7 mouse cellular contexts compared by ENCODE assay signal in the genomic region with DNA sequence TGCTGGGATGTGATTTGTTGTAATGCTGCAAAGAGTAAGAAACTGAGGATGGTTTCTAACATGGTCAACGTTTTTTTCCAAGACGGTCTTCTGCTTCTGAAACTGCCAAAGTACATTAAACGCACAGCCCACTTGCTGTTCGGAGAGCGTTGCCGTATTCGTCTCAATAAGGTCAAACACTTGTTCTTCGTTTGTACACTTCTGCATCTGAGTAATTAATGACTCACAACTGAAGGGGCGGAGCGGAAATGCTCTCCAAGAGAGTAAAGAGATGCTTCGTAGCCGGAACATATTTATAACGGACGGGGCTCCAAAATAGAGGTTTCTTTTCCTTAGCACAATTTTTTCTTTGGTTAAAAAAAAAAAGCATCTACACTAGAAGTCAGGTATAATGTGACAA. TPM values are rescaled to one million over a fixed set of nuclear protein-coding genes. Genes with fewer than 3 reads are reported as not detected.
A peak's percentile ranks its signal among the peaks of the same experiment; 100 is the strongest.
DNase-seq lines count a peak whose midpoint lies in the region; ATAC-seq lines count a peak whose summit lies in the region.

No protein-coding gene starts in this region.

- no peak for DNase-seq in hindbrain, embryonic 10.5 days (ENCODE audit: low spot score)
- DNase-seq in hindbrain, embryonic 11.5 days (ENCODE audit: low spot score), result no peak
- DNase-seq in right cerebral cortex, adult 2 months (ENCODE audit: low spot score in 2 of 2), result peak; percentile 47 to 58
- DNase-seq in right cerebral cortex, postnatal 10 days (ENCODE audit: low spot score in 2 of 2), result no peak
- no peak for DNase-seq in spleen, adult 18-20 months
- DNase-seq in adipocyte (ENCODE audit: low spot score), result no peak

- H3K4me2 ChIP-seq in hindbrain, embryonic 11.5 days (replicated peaks; ENCODE audit: low read depth, low read length), result no peak overlapping the region
- peak overlapping the region; percentile 74 for H3K4me2 ChIP-seq in hindbrain, embryonic 15.5 days

- 93% methylated on average over 14 of the region's 14 CpGs for WGBS in hindbrain, embryonic 10.5 days
- 94% methylated on average over 14 of the region's 14 CpGs for WGBS in hindbrain, embryonic 11.5 days
- 87% methylated on average over 14 of the region's 14 CpGs for WGBS in hindbrain, embryonic 15.5 days

- H3K27me3 ChIP-seq in hindbrain, embryonic 10.5 days (ENCODE audit: insufficient read depth, poor library complexity, severe bottlenecking), result 0 out of 2 replicates have a peak, but pooled peaks cover 2% of the 10 kb centered on the region
- H3K27me3 ChIP-seq in hindbrain, embryonic 11.5 days (ENCODE audit: control insufficient read depth, insufficient read depth, low read length), result no peaks in the 10 kb centered on the region
- H3K27me3 ChIP-seq in hindbrain, embryonic 15.5 days, result no peaks in the 10 kb centered on the region

- peaks cover 11% of the 10 kb centered on the region; the same call in 1 of the 2 replicates for H3K4me1 ChIP-seq in hindbrain, embryonic 10.5 days (replicated peaks)
- no peaks in the 10 kb centered on the region for H3K4me1 ChIP-seq in hindbrain, embryonic 11.5 days (replicated peaks; ENCODE audit: control insufficient read depth, insufficient read depth, low read length)
- peaks cover 10% of the 10 kb centered on the region for H3K4me1 ChIP-seq in hindbrain, embryonic 15.5 days (replicated peaks)

- H3K9ac ChIP-seq in hindbrain, embryonic 11.5 days (ENCODE audit: low read depth, low read length), result no peak overlapping the region
- no peak overlapping the region for H3K9ac ChIP-seq in hindbrain, embryonic 15.5 days

- H3K4me3 ChIP-seq in hindbrain, embryonic 10.5 days, result peak overlapping the region; percentile 87; the same call in 1 of the 2 replicates
- H3K4me3 ChIP-seq in hindbrain, embryonic 11.5 days (ENCODE audit: low read depth, low read length), result no peak overlapping the region
- H3K4me3 ChIP-seq in hindbrain, embryonic 15.5 days, result peak overlapping the region; percentile 97

- H3K9me3 ChIP-seq in hindbrain, embryonic 10.5 days, result no peaks in the 10 kb centered on the region
- H3K9me3 ChIP-seq in hindbrain, embryonic 11.5 days (ENCODE audit: control insufficient read depth, low read length), result no peaks in the 10 kb centered on the region
- no peaks in the 10 kb centered on the region for H3K9me3 ChIP-seq in hindbrain, embryonic 15.5 days

- no peak for ATAC-seq in hindbrain, embryonic 11.5 days (ENCODE audit: low FRiP score)
- ATAC-seq in hindbrain, embryonic 15.5 days (ENCODE audit: low FRiP score, low read depth), result no peak

- H3K36me3 ChIP-seq in hindbrain, embryonic 10.5 days, result peaks cover 31% of the 10 kb centered on the region
- H3K36me3 ChIP-seq in hindbrain, embryonic 11.5 days (ENCODE audit: control insufficient read depth, insufficient read depth, low read length), result no peaks in the 10 kb centered on the region
- peaks cover 7% of the 10 kb centered on the region for H3K36me3 ChIP-seq in hindbrain, embryonic 15.5 days

- no peak overlapping the region for H3K27ac ChIP-seq in hindbrain, embryonic 10.5 days
- H3K27ac ChIP-seq in hindbrain, embryonic 11.5 days (ENCODE audit: low read depth, low read length), result no peak overlapping the region
- H3K27ac ChIP-seq in hindbrain, embryonic 15.5 days (replicated peaks), result no peak overlapping the region

RNA-seq across cellular contexts. Expression of a gene that starts 1.1 kb away (rescaled TPM):
- polyA plus RNA-seq in hindbrain, embryonic 10.5 days (2016; fragmentation: Nextera tagmentation; extraction: Ambion mirVana), result 14.5 and 17.7 TPM in 2 replicates
- 19.5 and 20.3 TPM in 2 replicates for polyA plus RNA-seq in hindbrain, embryonic 11.5 days (2014; fragmentation: Nextera tagmentation; extraction: Ambion mirVana)
- 15.1 and 16.9 TPM in 2 replicates for polyA plus RNA-seq in hindbrain, embryonic 15.5 days (2015; fragmentation: Nextera tagmentation; extraction: Ambion mirVana)

RNA-seq across cellular contexts. Expression of a gene that starts 10.2 kb away (rescaled TPM):
- 78.0 and 128 TPM in 2 replicates for polyA plus RNA-seq in hindbrain, embryonic 10.5 days (2016; fragmentation: Nextera tagmentation; extraction: Ambion mirVana)
- 139 and 140 TPM in 2 replicates for polyA plus RNA-seq in hindbrain, embryonic 11.5 days (2014; fragmentation: Nextera tagmentation; extraction: Ambion mirVana)
- 120 and 123 TPM in 2 replicates for polyA plus RNA-seq in hindbrain, embryonic 15.5 days (2015; fragmentation: Nextera tagmentation; extraction: Ambion mirVana)

RNA-seq across cellular contexts. Expression of a gene that starts 42.3 kb away (rescaled TPM):
- polyA plus RNA-seq in hindbrain, embryonic 10.5 days (2016; fragmentation: Nextera tagmentation; extraction: Ambion mirVana), result 0.29 TPM in 2 replicates
- polyA plus RNA-seq in hindbrain, embryonic 11.5 days (2014; fragmentation: Nextera tagmentation; extraction: Ambion mirVana), result 0.82 and 2.0 TPM in 2 replicates
- 0.31 and 0.35 TPM in 2 replicates for polyA plus RNA-seq in hindbrain, embryonic 15.5 days (2015; fragmentation: Nextera tagmentation; extraction: Ambion mirVana)

Comparison
In these comparisons a context has a peak if more than half of its experiments do, and no peak if none do; other contexts are left out.
1. DNase-seq: peak in right cerebral cortex, adult 2 months (2 of 2); none in hindbrain, embryonic 10.5 days (single experiment), hindbrain, embryonic 11.5 days (single experiment), right cerebral cortex, postnatal 10 days (0 of 2), spleen, adult 18-20 months (0 of 2) and adipocyte (single experiment).